Mouse (Mus musculus) adrenal gland, postnatal 10 days (tissue): Measurements from ENCODE around the gene Gsta4. TPM values are rescaled to one million over a fixed set of nuclear protein-coding genes. Genes with fewer than 3 reads are reported as not detected.
"Not testable (repeated sequence)": the region's sequence is repeated elsewhere in the genome, so short reads cannot be mapped to it uniquely, and the experiment has no call there.

Experiments used
- DNase-seq: peaks from one replicate; pipeline ENCODE4 v3.0.0; 2021; ENCODE audit warnings: mixed read lengths
- long read RNA-seq, 2 experiments: library from polyadenylated mRNA; stranded (forward); transcript quantifications; one replicate each; pipeline ENCODE4 v2.0.0; 2021
- total RNA-seq, 2 experiments: library from RNA; stranded (reverse); gene quantifications; 2 replicates each; pipeline ENCODE4 v1.2.3; 2021

Gsta4 gene
- 10 to 100 TPM; 65.6 to 72.7 TPM for total RNA-seq
- long read RNA-seq, experiment 1, transcript Gsta4-201 (7 exons, 977 nt) = major isoform, 45 of 50 reads
- long read RNA-seq, experiment 1, partial matches to known transcripts = 5 of 50 reads
- long read RNA-seq, experiment 1, other reads (novel, unspliced or antisense) = 0 of 50 reads
- long read RNA-seq, experiment 2, transcript Gsta4-201 (7 exons, 977 nt) = major isoform, 37 of 40 reads
- long read RNA-seq, experiment 2, partial matches to known transcripts = 3 of 40 reads
- long read RNA-seq, experiment 2, other reads (novel, unspliced or antisense) = 0 of 40 reads

- not testable (repeated sequence) for DNase-seq
Measured at GRCm38 (mm10) chr9:78182474-78182873, at the start of gene Gsta4. Gene Gsta4, plus strand, starts transcription at chr9:78182774.

GRCm38 (mm10) chr9:78135658-78136057, 46.9 kb upstream of the Gsta4 start:
- DNase-seq = no peak

DNA sequence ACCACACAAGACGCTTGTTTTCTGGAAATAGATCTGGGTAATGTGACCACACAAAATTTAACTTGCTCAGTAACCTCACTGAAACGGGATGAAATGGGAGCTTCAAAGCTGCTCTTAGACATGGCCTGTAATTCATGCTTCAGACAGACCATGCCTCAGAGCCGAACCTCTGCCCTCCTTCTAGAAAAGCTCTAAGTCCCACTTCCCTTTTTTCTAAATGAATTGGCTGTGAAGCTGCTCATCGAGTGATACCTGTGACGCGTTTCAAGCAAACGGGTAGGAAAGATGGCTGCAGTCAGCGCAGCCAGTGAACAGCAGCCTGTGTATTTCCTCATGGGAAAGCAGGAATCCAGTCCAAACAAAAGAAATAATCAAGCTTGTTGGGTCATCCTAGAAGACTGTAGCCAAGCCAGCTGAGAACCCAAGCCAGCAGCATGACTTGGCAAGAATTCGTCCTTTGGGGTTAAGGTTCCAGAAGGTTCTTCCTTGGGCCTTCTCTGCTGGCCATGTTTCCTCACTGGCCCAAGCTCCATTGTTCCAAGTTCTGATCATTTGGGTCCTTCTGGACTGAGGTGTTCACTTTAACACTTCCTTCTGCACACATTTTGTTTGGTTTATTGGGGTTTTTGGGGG, 44.4 kb upstream of the Gsta4 start:
- peak; percentile 55 for DNase-seq

DNA sequence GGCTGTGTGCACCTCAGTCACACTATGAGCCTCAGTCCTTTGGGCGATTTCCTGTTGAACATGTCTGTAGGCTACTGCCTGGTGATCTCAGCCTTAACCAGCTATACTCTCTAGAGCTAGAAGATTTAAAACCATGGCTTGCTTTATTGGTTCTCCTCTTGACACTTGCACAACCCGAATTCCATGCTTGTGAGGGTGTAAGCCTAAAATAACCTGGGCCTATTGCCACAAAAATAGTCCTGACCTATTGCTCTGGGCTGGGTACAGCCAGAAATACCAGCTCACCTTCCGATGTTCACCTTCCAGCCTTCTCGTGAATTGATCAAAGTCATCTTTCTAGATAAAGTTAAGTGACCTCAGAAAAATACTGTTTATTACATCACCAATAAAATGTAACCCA, 43.1 kb upstream of the Gsta4 start:
- no peak for DNase-seq

DNA sequence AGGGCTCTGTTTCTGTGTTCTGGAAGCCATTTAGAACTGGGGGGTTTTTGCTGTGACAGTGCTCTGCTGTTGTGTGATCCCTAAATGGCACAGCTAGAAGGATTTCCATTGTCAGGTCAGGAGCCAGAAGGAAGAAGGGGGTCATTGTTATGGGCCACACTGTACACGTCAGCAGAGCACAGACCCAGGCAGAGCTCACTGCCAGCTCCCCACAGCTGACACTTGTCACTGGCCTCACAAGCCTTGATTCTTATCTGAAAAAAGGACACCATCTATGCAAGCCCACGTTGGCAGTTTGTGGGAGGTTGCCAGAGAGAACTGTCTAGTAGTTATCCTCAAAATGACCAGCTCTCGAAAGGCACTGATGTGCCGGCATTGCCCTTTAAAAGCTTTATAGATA, 36.5 kb upstream of the Gsta4 start:
- DNase-seq = no peak

- DNase-seq = no peak
Measured at GRCm38 (mm10) chr9:78146627-78147026, 35.9 kb upstream of the Gsta4 start.

DNA sequence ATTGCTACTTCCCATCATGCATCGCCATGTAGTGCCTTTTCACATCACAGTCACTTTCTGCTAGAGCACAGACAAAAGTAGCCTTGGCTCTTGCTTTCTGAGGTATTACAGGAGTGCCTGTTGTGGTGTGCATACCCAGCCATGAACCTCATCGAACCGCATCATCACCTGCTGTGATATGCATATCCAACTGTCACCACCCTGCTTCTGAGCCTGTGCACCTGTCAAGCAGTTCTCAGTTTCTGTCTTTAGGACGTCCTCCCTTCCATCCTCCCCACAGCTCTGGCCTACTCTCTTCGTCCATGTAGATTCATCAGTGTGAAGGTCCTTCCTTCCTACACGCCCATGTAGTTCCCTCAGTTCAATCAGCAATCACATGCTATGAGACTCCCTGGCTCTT, 34.4 kb upstream of the Gsta4 start:
- no peak for DNase-seq

- DNase-seq = not testable (repeated sequence)
Measured at GRCm38 (mm10) chr9:78149770-78150169, 32.8 kb upstream of the Gsta4 start.

GRCm38 (mm10) chr9:78154211-78154977, 28.2 kb upstream of the Gsta4 start:
- no peak for DNase-seq

- DNase-seq = no peak
Measured at GRCm38 (mm10) chr9:78157221-78157620, 25.4 kb upstream of the Gsta4 start.

- no peak for DNase-seq
Measured at GRCm38 (mm10) chr9:78163291-78163690, 19.3 kb upstream of the Gsta4 start.

GRCm38 (mm10) chr9:78164741-78165140, 17.8 kb upstream of the Gsta4 start:
- DNase-seq = no peak

GRCm38 (mm10) chr9:78165454-78165853, 17.1 kb upstream of the Gsta4 start:
- DNase-seq = no peak

DNA sequence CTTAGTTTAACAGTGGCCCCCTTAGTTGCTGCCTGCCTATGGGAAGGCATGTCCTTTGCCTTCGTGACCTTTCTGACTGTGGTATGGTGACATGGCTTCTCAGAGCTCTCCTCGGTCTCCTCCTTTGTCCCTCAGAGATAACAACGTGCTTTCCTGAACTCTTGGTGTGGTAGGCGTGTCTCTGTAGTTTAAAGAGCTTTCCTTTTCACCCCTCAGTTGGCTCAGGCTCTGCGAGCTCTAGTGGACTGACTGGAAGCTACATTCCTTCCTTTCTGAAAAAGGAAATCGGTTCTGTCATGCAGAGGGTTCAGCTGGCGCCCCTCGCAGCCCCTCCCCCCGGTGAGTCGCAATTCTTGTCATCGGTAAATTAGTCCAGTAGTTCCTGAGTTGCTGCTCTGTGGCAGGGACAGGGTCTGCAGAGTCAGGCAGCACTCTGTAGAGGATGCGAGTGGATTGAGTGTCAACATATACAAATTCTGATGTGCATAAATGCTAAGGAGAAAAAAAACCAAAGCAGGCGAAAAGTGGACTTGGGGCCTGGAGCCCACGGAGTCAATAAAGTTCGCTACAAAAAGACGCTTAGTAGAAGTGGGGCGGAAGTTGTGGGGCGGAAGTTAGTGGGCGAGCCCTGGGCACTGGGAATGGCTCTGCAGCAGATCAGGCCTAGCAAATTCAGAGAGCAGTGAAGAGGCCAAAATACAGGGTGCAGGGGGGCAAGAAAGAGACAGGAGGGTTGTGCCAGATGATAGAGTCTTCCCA, 15.7 kb upstream of the Gsta4 start:
- DNase-seq = no peak

DNA sequence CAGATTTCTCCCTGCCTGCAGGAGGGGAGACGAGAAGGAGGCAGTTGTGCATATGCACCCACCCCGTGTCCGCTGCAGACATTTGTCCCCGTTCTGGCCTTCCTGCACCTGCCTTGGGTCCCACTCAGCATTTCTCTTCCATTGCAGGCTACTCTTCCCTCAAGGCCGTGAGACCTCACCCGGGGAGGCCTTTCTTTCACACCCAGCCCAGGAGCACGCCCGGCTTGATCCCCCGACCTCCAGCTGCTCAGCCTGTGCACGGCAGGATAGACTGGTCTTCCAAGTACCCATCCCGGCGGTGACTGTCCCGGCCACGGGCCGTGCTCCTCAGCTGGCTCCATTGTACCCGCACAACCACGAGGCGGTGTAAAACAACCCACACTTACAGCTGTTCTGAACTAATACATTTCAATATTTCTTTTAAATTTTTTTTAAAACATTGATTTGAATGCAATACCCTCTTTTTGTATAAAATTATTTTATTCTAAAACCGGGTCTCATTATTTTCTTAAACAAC, 15.1 kb upstream of the Gsta4 start:
- DNase-seq = no peak

DNA sequence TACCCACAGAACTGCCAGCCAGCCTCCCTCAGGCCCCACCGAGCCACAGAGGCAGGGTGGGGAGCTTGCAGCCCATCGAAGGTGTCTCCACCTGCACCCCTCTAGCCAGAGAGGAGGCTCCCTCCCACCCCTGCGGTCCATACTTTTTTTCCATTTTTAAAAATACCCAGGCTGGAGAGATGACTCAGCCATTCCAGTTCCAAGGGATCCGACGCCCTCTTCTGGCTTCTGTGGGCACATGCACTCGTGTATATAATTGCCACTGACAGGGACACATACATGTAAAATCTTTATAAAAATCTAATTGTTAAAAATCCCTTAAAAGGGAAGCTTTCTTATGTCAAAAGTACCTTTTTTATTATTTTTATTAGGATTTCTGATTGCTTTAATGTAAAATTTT, 13.7 kb upstream of the Gsta4 start:
- DNase-seq = no peak

DNA sequence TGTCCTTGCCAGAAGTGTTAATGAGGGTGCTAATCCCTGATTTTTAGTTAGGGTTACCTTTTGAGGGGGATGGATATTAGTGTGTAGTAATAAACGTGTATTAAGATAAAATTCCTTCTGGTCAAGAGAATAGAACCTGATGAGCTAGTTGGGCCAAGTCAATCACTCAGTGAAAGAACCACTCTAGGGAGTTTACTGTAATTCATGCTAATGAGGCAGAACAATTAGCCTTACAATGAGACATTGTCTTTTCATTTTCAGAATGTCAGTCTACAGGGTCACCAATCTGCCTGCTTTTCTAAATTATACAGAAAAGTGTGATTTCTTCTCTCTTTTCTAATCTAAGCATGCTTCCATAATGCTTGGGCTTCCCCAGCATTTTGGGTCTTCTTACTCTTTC, 8.6 kb upstream of the Gsta4 start:
- DNase-seq = no peak

DNA sequence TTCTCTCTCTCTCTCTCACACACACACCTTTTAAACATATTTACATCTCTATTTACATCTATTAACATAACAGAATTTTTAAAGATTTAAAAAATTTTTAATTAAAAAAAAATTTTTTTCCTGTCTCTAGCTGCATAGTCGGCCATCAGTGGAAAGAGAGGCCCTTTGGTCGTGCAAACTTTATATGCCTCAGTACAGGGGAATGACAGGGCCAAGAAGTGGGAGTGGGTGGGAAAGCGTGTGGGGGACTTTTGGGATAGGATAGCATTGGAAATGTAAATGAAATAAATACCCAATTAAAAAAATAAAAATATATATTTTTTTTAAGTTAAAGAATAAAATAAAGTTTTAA, 7.7 kb upstream of the Gsta4 start:
- DNase-seq = not testable (repeated sequence)

- DNase-seq = peak; percentile 96
Measured at GRCm38 (mm10) chr9:78175277-78176200, 7.0 kb upstream of the Gsta4 start.

GRCm38 (mm10) chr9:78176201-78176727, 6.3 kb upstream of the Gsta4 start:
- peak; percentile 60 for DNase-seq

DNA sequence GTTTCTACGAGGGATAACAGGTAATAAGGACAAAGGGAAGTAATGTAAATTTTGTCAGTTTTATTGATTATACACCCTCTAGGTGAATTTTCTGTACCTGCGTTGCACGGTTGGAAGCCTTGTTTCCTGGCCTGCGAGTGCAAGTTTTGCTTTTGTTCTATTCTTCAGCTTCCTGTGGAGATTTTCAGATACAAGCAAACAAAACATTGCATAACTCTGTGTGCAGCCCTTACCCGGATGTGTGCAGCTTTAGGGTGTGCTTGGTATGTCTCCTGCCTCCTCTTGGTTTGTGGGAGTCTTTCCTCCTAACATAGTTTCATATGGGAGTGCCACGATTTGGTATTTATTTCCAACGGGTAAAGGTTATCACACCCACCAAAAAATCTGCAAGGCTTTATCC, 5.7 kb upstream of the Gsta4 start:
- no peak for DNase-seq
